Mouse (Mus musculus): ENCODE results near the gene Nusap1.
"Not testable (repeated sequence)": the region's sequence is repeated elsewhere in the genome, so short reads cannot be mapped to it uniquely, and the experiment has no call there.

Nusap1 gene

DNA sequence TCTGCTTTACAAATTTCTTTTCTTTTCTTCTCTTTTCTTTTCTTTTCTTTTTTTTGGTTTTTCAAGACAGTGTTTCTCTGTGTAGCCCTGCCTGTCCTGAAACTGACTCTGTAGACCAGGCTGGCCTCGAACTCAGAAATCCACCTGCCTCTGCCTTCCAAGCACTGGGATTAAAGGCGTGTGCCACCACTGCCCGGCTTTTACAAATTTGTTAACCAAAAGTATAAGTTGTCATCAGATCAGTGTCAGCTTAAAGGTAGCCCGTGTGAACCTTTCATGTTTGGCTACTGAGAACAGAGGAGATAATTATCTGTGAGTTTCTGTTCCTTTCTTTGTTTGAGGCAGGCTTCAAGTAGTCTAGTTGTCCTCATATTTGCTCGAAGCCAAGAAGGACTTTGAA is 26.2 kb downstream of the Nusap1 start:
- no peak for DNase-seq (ENCODE audit: low spot score in 2 of 2)

DNA sequence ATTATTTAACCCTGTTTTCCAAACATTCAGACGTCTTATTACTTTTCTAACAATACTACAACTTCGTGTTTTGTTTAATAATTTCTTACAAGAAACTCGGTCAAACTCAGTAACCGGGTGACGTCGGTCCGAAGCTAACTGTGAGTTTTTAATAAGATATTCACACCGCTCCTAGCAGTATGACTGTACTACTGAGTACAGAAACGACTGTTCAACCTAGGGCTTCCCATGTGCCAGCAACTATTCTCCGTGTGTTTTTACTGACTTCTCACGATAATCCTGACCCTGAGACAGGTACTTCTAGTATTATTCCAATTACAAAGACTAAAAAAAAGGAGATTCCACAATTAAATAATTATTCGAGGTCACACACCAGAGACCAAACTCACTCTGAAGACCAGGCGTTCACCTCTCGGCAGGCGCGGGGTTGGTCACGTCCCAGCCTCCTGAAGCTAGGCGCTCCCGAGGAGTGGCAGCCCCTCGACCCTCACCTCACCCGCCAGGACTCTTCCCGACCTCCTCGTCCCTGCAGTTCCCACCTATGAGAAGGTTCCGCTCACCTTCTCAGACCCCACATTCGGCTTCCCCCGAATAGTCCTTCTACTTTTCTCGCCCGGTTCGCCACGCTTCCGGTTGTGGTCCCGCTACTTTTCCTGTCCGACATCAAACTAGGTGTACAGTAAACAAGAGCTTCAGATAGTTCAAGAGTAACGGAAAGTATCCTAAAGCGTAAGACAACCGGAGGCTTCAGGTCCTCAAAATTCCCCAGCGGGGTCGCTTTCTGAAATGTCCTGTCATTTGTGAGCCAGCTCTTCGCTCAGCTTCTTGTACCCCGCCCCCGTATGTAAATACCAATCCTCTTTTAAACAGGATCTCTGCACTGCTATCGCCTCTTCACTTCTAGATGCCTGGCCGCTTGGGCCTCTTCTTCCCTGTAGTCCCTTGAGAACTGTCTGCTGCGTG is 44.4 kb downstream of the Nusap1 start, which contains the start of gene Ndufaf1:
TSS of gene Ndufaf1 (minus strand) at position 608 of the 963 bp plus-strand sequence.
- DNase-seq (ENCODE audit: low spot score in 2 of 2), result peak; percentile 89

DNA sequence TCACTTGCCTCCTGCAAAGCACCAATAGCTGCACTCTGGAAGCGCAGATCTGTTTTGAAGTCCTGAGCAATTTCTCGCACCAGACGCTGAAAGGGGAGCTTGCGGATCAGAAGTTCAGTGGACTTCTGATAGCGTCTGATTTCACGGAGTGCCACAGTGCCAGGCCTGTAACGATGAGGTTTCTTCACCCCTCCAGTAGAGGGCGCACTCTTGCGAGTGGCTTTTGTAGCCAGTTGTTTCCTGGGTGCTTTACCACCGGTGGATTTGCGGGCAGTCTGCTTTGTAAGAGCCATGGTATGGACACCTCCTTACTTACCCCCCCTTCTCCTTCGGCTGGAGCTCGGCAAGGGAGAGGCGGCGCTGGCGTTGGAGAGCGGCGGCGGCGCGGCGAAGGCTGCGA is 47.6 kb downstream of the Nusap1 start:
- DNase-seq (ENCODE audit: low spot score in 2 of 2), result not testable (repeated sequence)

DNA sequence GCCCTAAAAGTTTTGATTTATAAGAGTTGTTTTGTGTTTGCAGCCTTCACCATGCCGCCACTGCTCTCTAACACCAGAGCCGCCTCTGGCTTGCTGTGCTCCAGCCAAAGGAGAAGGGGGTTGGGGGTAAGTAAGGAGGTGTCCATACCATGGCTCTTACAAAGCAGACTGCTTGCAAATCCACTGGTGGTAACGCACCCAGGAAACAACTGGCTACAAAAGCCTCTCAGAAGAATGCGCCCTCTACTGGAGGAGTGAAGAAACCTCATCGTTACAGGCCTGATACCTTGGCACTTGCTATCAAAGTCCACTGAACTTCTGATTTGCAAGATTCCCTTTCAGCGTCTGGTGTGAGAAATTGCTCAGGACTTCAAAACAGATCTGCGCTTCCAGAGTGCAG is 50.9 kb downstream of the Nusap1 start:
- no peak for DNase-seq (ENCODE audit: low spot score in 2 of 2)

DNA sequence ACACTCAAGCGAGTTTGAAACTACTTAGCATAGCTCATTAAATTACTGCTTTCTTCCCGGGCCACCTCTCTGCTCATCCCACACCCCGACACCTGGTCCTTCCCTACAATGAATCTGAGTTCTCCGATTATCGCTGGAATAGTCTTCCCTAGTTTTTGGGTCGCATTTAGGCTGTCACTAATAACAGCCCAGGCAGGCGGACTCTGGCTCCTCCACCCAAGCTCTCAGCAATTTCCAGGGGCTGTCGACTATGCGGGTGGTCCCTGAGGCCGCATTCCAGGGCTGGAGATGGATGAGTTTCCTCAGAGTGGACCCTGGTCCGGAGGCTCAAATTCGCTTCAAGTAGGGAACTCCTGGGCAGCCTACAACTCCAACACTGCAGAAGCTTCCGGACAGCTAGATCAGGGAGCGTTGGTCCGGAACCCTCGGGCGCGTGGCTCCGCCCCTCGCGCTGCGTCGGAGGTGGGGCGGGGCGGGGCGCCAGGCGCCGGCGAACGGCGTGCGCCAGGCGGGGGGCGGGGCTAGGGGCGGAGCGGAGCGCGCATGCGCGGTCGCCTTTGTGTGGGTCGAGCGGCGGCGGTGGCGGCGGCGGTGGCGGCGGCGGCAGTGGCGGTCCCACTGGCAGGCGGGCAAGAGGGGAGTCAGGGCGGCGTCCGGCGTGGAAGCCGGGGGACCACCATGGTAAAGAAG is 56.6 kb downstream of the Nusap1 start, which contains the start of gene Rtf1:
TSS of gene Rtf1 (plus strand) at position 544 of the 690 bp plus-strand sequence.
- DNase-seq (ENCODE audit: low spot score in 2 of 2), result peak; percentile 93 to 96

DNA sequence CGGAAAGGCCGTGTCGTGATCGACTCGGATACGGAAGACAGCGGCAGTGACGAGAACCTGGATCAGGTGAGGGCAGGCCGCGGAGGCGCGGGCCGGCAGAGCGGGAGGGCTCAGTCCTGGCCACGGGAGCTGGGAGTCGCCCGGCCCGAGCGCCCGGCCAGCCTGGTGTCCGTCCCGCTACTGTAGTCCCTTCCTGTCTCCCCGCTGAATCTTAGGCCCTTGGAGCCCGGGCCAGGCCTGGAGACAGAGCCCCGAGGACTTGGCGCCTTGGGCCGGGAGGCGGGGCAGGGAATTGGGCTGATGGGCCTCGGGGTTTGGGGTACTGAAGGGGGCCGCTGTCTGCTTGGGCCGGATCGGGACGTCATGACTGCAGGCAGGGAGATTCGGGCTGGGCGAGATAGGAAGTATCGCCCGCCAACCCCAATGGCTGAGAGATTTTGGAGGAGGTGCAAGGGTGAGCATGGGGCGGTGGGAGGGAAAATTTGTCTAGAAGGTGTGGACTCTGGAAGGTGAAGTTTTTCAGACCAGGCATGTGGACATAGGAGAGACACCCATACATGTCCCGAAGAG is 57.2 kb downstream of the Nusap1 start:
- no peak for DNase-seq (ENCODE audit: low spot score in 2 of 2)

DNA sequence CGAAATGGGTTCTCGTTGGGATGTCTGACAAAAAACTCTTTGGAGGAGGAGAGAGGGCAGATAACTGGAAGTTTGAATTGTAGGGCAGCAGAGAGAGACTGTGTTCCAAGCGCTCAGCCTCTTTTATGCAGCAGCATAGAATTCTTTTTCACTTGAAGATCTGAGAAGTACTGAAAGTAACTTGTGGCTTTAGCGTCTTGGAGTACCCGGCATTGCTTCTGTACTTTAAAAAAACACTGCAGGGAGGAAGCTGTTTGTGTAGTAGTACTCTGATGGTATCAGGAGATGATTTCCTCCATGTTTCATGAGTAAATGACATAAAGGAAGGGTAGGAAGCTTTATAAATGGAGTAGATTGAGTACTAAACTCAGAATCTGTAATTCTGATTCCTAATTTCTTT is 57.7 kb downstream of the Nusap1 start:
- DNase-seq (ENCODE audit: low spot score in 2 of 2), result no peak

DNA sequence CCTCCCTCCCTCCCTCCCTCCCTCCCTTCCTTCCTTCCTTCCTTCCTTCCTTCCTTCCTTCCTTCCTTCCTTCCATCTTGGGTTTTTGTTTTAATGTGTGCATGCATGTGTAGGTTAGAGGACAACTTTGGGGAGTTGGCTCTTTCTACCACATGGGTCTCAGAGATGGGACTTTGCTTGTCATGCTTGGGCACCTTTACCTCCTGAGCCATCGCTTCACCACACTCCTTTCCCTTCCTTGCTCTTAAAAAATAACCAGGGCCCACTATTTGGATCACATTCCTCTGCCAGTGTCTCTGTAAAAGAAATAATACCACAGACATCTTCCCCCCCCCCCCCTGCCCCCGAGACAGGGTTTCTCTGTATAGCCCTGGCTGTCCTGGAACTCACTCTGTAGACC is 65.6 kb downstream of the Nusap1 start:
- DNase-seq (ENCODE audit: low spot score in 2 of 2), result no peak

DNA sequence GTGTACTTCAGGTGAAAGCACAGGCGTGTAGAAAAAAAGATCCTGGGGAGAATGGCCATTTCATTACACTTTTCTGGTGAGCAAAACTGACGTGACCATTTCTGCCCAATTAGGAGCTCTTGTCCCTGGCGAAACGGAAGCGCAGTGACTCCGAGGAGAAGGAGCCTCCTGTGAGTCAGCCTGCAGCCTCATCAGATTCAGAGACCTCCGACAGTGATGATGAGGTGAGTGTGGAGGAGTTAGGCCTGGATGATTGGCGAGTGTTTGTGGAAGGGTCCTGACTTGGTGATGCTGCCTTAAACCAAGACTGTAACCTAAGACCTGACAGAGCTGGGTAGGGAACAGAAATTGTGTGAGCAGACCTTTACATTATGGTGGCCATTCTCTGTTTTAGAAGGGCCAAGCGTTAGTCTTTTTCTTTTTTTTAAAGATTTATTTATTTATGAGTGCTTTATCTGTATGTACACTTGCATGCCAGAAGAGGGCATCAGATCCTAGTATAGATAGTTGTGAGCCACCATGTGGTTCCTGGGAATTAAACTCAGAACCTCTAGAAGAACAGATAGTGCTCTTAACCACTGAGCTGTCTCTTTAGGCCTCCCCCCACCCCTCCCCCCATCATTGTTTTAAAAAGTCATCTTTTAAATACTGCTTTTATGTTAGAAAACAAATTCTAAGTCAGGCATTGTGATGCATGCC is 74.1 kb downstream of the Nusap1 start:
- DNase-seq (ENCODE audit: low spot score in 2 of 2), result no peak

DNA sequence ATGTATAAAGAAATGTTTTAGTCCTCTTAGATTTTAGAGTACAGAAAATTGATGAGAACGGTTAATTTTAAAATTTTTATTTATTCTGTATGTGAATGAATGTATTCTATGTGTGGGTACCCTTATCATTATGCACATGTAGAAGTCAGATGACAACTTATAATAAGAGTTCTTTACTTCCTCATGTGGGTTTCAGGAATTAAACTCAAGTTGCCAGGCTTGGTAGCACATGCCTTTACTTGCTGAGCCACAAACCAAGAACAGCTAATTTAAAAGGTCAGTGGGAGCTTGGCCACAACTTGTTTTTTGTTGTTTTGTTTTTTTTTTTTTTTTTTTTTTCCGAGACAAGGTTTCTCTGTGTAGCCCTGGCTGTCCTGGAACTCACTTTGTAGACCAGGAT is 76.7 kb downstream of the Nusap1 start:
- DNase-seq (ENCODE audit: low spot score in 2 of 2), result no peak

DNA sequence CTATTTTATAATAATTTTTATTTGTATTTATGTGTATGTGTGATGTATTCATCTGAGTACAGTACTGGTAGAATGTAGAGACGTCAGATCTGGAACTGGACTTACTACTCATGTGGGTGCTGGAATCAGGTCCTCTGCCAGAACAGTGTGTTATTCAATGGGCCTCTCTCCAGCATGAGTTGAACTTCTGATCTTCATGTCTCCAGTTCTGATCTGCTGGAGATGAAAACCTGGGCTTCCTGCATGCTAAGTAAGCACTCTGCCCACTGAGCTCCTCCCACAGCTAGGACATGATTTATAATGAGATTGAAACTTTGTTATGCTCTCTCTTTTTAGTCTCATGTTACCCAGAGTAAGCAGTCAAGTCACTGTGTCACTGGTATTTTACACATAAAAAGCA is 78.0 kb downstream of the Nusap1 start:
- no peak for DNase-seq (ENCODE audit: low spot score in 2 of 2)

DNA sequence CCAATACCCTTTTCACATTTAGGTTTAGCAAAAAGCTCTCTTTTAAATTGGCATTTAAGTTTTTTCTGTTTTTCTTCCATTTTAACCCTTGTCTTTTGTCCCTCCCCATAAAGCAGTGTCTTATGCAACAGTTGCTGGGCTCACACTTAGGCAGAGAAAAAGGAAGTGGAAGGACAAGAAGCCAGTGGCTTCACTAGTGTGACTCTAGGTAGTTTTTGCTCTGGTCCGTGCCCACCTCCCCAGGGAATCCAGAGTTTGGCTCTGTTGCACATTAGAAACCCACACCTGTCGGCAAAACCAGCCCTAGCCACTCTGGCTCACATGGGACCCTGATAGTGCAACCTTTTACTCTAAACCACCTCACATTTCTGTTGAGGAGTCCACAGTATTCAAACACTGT is 80.4 kb downstream of the Nusap1 start:
- DNase-seq (ENCODE audit: low spot score in 2 of 2), result no peak

DNA sequence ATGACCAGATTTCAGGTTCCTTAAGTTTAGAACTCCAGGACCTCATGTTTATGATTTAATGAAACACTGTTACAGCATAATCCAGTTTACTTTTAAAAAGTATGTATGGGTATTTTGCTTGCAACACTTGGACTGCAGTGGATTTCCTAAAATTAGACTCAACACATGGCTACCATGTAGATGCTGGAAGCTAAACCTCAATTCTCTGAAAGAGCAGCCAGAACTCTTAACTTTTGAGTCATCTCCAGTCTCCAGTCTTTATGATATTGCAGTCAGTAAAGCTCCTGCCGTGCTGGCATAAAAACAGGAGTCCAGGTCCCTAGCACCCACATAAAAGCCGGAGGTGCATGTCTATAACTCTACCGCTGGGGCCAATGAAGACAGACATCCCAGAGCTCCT is 81.9 kb downstream of the Nusap1 start:
- no peak for DNase-seq (ENCODE audit: low spot score in 2 of 2)

Measured in right cerebral cortex, postnatal 10 days (tissue).